Mouse (Mus musculus): Measurements from ENCODE around the gene Mgarp.

DNA sequence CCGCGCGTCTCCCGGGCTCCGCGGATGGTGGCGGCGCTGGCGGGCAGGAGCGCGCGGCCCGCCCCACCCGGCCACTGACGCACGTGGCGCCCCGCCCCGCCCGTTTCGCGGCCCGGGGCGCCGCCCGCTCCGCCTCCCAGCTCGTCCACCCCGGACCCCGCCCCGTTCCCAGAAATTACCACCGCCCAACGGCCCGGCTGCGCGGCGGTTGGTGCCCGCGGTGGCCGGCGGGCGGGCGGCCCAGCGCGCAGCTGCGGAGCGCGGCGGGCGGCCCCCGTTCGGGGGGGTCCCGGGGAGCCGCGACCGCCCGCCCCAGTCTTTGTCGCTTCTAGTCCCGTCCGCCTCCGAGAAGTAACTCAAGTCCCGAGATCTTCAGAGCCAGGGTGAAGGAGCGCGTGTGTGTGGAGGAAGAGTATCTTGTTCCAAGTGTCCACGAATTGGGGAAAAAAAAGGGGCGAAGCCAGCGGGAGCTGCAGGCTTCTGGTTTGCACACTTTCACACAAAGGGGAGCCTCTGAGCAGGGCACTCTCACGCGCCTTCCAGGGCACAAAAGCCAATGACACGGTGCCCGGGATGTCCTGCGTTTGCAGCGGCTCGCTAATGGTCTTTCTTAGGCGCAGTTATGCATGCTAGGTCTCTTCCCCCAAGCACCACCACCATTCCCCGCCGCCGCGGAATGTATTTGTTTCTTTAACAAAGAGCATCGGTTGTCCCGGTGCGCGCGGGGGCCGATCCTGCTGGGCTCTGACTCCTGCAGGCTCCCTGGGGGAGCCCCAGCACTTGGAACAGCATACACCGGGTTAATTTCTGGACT, 55.1 kb downstream of the Mgarp start:
- peak; percentile 54 to 76; a peak in 3 of 4 replicates for TF ChIP-seq POLR2A (IDR thresholded peaks at IDR 0.05; ENCODE audit: control insufficient read depth in 1 of 2, insufficient read depth in 1 of 2, low read depth in 1 of 2, low read length in 2 of 2, poor library complexity in 1 of 2)
- no peak for TF ChIP-seq USF2 (IDR thresholded peaks at IDR 0.05; ENCODE audit: borderline replicate concordance in 1 of 2, insufficient read depth in 1 of 2, low read depth in 1 of 2, low read length in 2 of 2)
- TF ChIP-seq RCOR1 (IDR thresholded peaks at IDR 0.05; ENCODE audit: low read depth, low read length): no peak
- TF ChIP-seq CTCF (IDR thresholded peaks at IDR 0.05 in 2 of 3, conservative IDR thresholded peaks at IDR 0.05 in 1 of 3; ENCODE audit: control insufficient read depth in 1 of 3, insufficient read depth in 1 of 3, low read depth in 2 of 3, low read length in 3 of 3, poor library complexity in 1 of 3, severe bottlenecking in 1 of 3): no peak
- peak; percentile 53 for TF ChIP-seq SIN3A (IDR thresholded peaks at IDR 0.05; ENCODE audit: low read length)
- peak; percentile 59; the same call in 1 of the 2 replicates for TF ChIP-seq NRF1 (IDR thresholded peaks at IDR 0.05; ENCODE audit: insufficient read depth, low read depth, low read length, poor library complexity, severe bottlenecking)
- no peak for TF ChIP-seq GATA1 (IDR thresholded peaks at IDR 0.05; ENCODE audit: low read depth, low read length)
- TF ChIP-seq ETS1 (IDR thresholded peaks at IDR 0.05; ENCODE audit: low read depth, low read length): 0 out of 2 replicates have a peak, but pooled peaks have one; percentile 12
- no peak for TF ChIP-seq TAL1 (IDR thresholded peaks at IDR 0.05; ENCODE audit: low read length)

Data from MEL (cell line).